Comparison of ENCODE assay signal across 8 mouse cellular contexts in the genomic region with DNA sequence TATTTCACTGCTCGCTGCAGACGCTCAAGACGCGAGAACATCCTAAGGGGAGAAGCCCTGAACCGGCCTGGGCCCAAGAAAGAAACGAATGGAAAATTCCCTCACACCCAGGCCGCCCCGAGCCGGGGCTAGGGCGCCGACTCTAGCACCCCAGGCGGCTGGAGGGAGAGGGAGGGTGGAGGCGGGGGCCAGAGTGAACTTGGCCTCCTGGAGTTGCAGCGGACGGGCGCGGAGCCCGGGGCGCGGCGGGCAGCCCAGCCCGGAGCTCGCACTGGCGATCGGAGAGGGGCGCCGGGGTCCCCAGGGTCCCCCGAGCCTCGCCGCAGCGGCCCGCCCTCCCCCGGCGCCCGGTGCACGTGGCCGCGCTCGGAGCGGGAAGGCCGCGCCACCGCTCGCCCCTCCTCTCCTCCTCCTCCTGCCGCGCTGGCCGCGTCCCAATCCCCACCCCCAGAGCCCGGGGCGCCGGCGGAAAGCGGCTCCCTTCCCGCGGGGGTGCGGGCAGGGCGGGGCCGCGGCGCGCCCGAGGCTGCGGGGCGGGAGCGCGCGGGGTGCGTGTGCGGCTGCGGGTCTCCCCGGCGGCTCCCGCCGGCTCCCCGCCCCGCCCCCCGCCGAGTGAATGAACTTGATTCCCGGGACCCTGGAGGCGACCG.
DNase-seq lines count a peak whose midpoint lies in the region; ATAC-seq and TF ChIP-seq lines count a peak whose summit lies in the region.

No protein-coding gene starts in this region.

- 1% methylated on average over 60 of the region's 81 CpGs for WGBS in forebrain, postnatal 0 days
- 1% methylated on average over 59 of the region's 81 CpGs for WGBS in liver, embryonic 16.5 days (ENCODE audit: insufficient replicate concordance)
- 1% methylated on average over 77 of the region's 81 CpGs for WGBS in olfactory bulb, adult 2 months

- no peaks in the 10 kb centered on the region for H3K36me3 ChIP-seq in ES-Bruce4 (ENCODE audit: control insufficient read depth, insufficient read depth, low read length, poor library complexity, severe bottlenecking)
- H3K36me3 ChIP-seq in forebrain, postnatal 0 days (ENCODE audit: insufficient read depth): no peaks in the 10 kb centered on the region
- H3K36me3 ChIP-seq in liver, embryonic 16.5 days (ENCODE audit: control insufficient read depth, insufficient read depth): no peaks in the 10 kb centered on the region

- peak overlapping the region; percentile 90 for H3K4me3 ChIP-seq in ES-Bruce4 (ENCODE audit: low read depth, low read length)
- H3K4me3 ChIP-seq in forebrain, postnatal 0 days (ENCODE audit: low read depth, low read length): peak overlapping the region; percentile 79
- peak overlapping the region; percentile 57 for H3K4me3 ChIP-seq in liver, embryonic 16.5 days (ENCODE audit: low read depth, low read length)
- peak overlapping the region; percentile 84 for H3K4me3 ChIP-seq in olfactory bulb, adult 2 months (ENCODE audit: insufficient read depth, low read depth, low read length)

- no peaks in the 10 kb centered on the region for H3K4me1 ChIP-seq in ES-Bruce4 (ENCODE audit: control insufficient read depth, insufficient read depth, low read length)
- 0 out of 2 replicates have a peak, but pooled peaks cover 2% of the 10 kb centered on the region for H3K4me1 ChIP-seq in forebrain, postnatal 0 days (ENCODE audit: insufficient read depth)
- H3K4me1 ChIP-seq in liver, embryonic 16.5 days (ENCODE audit: control insufficient read depth, low read depth, low read length): no peaks in the 10 kb centered on the region; the same call in 1 of the 2 replicates
- H3K4me1 ChIP-seq in olfactory bulb, adult 2 months (ENCODE audit: control insufficient read depth, insufficient read depth, low read length): no peaks in the 10 kb centered on the region

- H3K27me3 ChIP-seq in ES-Bruce4 (ENCODE audit: control insufficient read depth, insufficient read depth, low read length, poor library complexity, severe bottlenecking): no peaks in the 10 kb centered on the region
- H3K27me3 ChIP-seq in forebrain, postnatal 0 days (ENCODE audit: insufficient read depth, low read length): no peaks in the 10 kb centered on the region
- H3K27me3 ChIP-seq in liver, embryonic 16.5 days (ENCODE audit: control insufficient read depth, insufficient read depth, low read depth, low read length): peaks cover 65% of the 10 kb centered on the region

- TF ChIP-seq EP300 in ES-Bruce4 (IDR thresholded peaks at IDR 0.05; ENCODE audit: insufficient read depth, low read depth, low read length): no peak

- peak; percentile 89 for DNase-seq in cerebellum, adult 11-12 months
- peak; percentile 91 for DNase-seq in forebrain, postnatal 0 days
- DNase-seq in heart, postnatal 14 days: peak; percentile 96 to 98
- DNase-seq in layer of hippocampus, adult 18-20 months (ENCODE audit: low spot score in 2 of 2): peak; percentile 84 to 90
- DNase-seq in urinary bladder, postnatal 4 days (ENCODE audit: low spot score in 2 of 2): peak; percentile 91

- ATAC-seq in forebrain, postnatal 0 days: peak; percentile 67
- peak; percentile 79 for ATAC-seq in liver, embryonic 16.5 days (ENCODE audit: low read depth)

- TF ChIP-seq CTCF in ES-Bruce4 (IDR thresholded peaks at IDR 0.05; ENCODE audit: low read depth, low read length): no peak
- no peak for TF ChIP-seq CTCF in forebrain, postnatal 0 days (IDR thresholded peaks at IDR 0.05; ENCODE audit: low read depth)
- no peak for TF ChIP-seq CTCF in olfactory bulb, adult 2 months (IDR thresholded peaks at IDR 0.05; ENCODE audit: insufficient read depth, low read depth, low read length)

- TF ChIP-seq POLR2A in ES-Bruce4 (IDR thresholded peaks at IDR 0.05; ENCODE audit: insufficient read depth, low read length): no peak
- no peak for TF ChIP-seq POLR2A in olfactory bulb, adult 2 months (IDR thresholded peaks at IDR 0.05; ENCODE audit: insufficient read depth, low read depth, low read length)

- H3K27ac ChIP-seq in ES-Bruce4 (ENCODE audit: insufficient read depth, low read length): peak overlapping the region; percentile 68
- H3K27ac ChIP-seq in forebrain, postnatal 0 days (ENCODE audit: low read depth, low read length): peak overlapping the region; percentile 100
- peak overlapping the region; percentile 92 for H3K27ac ChIP-seq in liver, embryonic 16.5 days (ENCODE audit: low read length)
- H3K27ac ChIP-seq in olfactory bulb, adult 2 months (ENCODE audit: insufficient read depth, low read depth, low read length): peak overlapping the region; percentile 77

- intact Hi-C loops in heart, postnatal 14 days (cut with DNase I): loop anchor here (2.0 kb wide), 1 partner anchor 81 kb away; no protein-coding TSS in a partner anchor

- H3K4me2 ChIP-seq in forebrain, postnatal 0 days (ENCODE audit: low read depth): peak overlapping the region; percentile 92
- peak overlapping the region; percentile 59 for H3K4me2 ChIP-seq in liver, embryonic 16.5 days (ENCODE audit: low read depth, low read length)

- peak overlapping the region; percentile 93 for H3K9ac ChIP-seq in ES-Bruce4 (ENCODE audit: low read depth, poor library complexity, severe bottlenecking)
- peak overlapping the region; percentile 92 for H3K9ac ChIP-seq in forebrain, postnatal 0 days
- peak overlapping the region; percentile 50 for H3K9ac ChIP-seq in liver, embryonic 16.5 days (ENCODE audit: low read depth, low read length)

- H3K9me3 ChIP-seq in ES-Bruce4 (replicated peaks; ENCODE audit: control insufficient read depth, insufficient read depth, low read length, poor library complexity, severe bottlenecking): no peaks in the 10 kb centered on the region
- H3K9me3 ChIP-seq in forebrain, postnatal 0 days (ENCODE audit: low read length): no peaks in the 10 kb centered on the region
- H3K9me3 ChIP-seq in liver, embryonic 16.5 days (replicated peaks; ENCODE audit: control insufficient read depth, low read length): no peaks in the 10 kb centered on the region

Comparison
In these comparisons a context has a peak if more than half of its experiments do, and no peak if none do; other contexts are left out.
1. Peak in every context shown above with its lines: DNase-seq, ATAC-seq, H3K4me3 ChIP-seq and H3K27ac ChIP-seq.